Mouse (Mus musculus) skeletal muscle tissue, adult 2 months (tissue): ENCODE data around the gene Sycn.

Source experiments
- DNase-seq: peaks from one replicate; pipeline ENCODE4 v3.0.0-alpha.2; 2012; ENCODE audit warnings: low read depth, low spot score

The Sycn gene

DNA sequence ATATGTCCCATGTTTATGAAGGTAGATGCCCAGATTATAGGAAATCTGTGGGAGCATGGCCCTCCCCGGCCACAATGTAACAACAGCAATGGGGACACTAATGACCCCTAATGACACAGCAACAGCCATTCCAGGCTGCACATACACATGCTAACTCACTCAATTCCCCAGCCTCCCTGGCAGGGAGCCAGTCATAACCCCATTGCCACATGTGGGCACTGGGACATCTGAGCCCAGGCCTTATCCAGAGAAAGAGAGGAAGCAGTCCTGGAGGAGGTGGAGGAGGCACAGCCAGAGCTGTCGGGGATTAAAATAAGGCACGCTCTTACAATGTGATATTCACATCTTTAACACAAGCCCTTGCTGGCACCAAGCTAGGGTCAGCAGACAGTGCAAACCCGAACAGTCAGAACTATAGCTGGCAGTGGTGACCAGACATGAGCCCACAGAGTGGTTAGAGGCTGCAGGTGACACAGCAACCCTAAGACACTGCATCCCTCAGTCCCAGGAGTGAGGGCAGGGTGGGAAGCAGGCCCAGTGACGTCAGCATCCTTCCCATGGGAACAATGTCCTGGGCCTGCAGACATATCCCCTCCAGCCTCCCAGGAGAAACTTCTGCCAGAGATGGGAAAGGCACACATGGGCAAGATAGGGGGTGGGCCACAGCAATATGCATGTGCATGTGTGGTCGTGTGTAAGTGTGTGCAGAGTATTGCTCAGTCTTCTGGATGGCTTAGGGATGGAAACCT lies 46.2 kb downstream of the Sycn start:
- no peak for DNase-seq

DNA sequence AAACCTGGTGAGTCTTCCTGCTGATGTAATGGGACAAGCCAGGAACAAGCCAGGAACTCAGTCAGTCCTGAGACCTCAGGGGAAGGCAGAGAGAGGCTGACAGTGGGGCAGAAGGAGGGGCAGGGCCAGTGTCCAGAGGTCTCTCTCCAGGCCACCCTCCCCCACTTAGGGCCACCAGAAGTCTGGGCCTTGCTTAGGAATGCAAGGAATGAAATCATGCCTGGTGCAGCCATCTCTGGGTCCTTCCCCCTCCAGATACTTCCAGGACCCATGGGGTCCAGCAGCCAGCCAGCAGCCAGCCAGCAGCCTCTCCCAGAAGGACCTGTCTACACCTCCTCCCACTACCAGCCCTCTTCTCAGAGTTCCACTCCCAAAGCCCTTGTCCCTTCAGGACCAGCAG lies 47.0 kb downstream of the Sycn start:
- DNase-seq: no peak
